Mouse (Mus musculus) CH12.LX (cell line): ENCODE data around the gene Olfr1417. TPM values are rescaled to one million over a fixed set of nuclear protein-coding genes. Genes with fewer than 3 reads are reported as not detected.

Experiments used
- DNase-seq: peaks from one replicate; pipeline ENCODE4 v3.0.0-alpha.2; 2013; ENCODE audit errors: extremely low read depth
- H3K27ac ChIP-seq: 2 replicates; pipeline ENCODE4 v1.5.1; 2012; ENCODE audit warnings: low read depth, mild to moderate bottlenecking, control low read depth, moderate library complexity; ENCODE audit not compliant: insufficient read depth
- H3K27me3 ChIP-seq: replicated peaks from 2 replicates; pipeline ENCODE3; 2012; ENCODE audit warnings: inconsistent platforms
- H3K36me3 ChIP-seq, 2 experiments: replicated peaks in 1 of 2; 2 replicates each; pipeline versions ENCODE3 to v1.6.1; 2012; ENCODE audit warnings: inconsistent platforms in 1 of 2, low read length in 1 of 2, mild to moderate bottlenecking in 1 of 2, mixed read lengths in 1 of 2, moderate library complexity in 1 of 2; ENCODE audit not compliant: control insufficient read depth in 1 of 2, insufficient read depth in 1 of 2
- H3K4me1 ChIP-seq, 2 experiments: 2 replicates each; pipeline ENCODE4 v1.6.1; 2012; ENCODE audit warnings: inconsistent platforms in 1 of 2, moderate library complexity in 1 of 2; ENCODE audit not compliant: insufficient read depth in 2 of 2, control insufficient read depth in 1 of 2
- H3K4me2 ChIP-seq: 2 replicates; pipeline ENCODE4 v1.6.1; 2012; ENCODE audit warnings: low read depth, mild to moderate bottlenecking, control low read depth; ENCODE audit not compliant: poor library complexity, insufficient read depth, severe bottlenecking
- H3K4me3 ChIP-seq, 3 experiments: fragments of 150-350 bp in 1 of 3; sonication (generic) in 1 of 3; replicated peaks in 1 of 3; 2 replicates each; pipeline versions ENCODE3 to v1.5.1; 2011 to 2012; ENCODE audit warnings: low read depth in 2 of 3, low read length in 2 of 3, mild to moderate bottlenecking in 2 of 3, moderate library complexity in 2 of 3, control low read depth in 1 of 3, improper control_type of control experiment in 1 of 3, inconsistent platforms in 1 of 3, mixed read lengths in 1 of 3; ENCODE audit not compliant: poor library complexity in 1 of 3
- H3K79me2 ChIP-seq: replicated peaks from 2 replicates; pipeline ENCODE4 v1.6.1; 2012; ENCODE audit warnings: mild to moderate bottlenecking, moderate library complexity; ENCODE audit not compliant: control insufficient read depth, poor library complexity, insufficient read depth, severe bottlenecking; ENCODE audit errors: extremely low read depth
- H3K9ac ChIP-seq: 2 replicates; pipeline ENCODE4 v1.6.1; 2012; ENCODE audit warnings: low read depth, mild to moderate bottlenecking, control low read depth, moderate library complexity; ENCODE audit not compliant: insufficient read depth
- H3K9me3 ChIP-seq: replicated peaks from 2 replicates; pipeline ENCODE3; 2012; ENCODE audit warnings: low read length, inconsistent platforms, mixed read lengths
- BHLHE40 ChIP-seq: IDR thresholded peaks from 2 replicates; pipeline ENCODE4 v1.6.1; 2011; ENCODE audit warnings: mild to moderate bottlenecking, low read depth, low read length, improper control_type of control experiment
- CTCF ChIP-seq, 2 experiments: IDR thresholded peaks in 1 of 2; conservative IDR thresholded peaks in 1 of 2; 2 replicates each; pipeline ENCODE4 v1.5.1; 2011 to 2012; ENCODE audit warnings: low read depth in 2 of 2, low read length in 2 of 2, improper control_type of control experiment in 1 of 2, inconsistent platforms in 1 of 2, mild to moderate bottlenecking in 1 of 2, moderate library complexity in 1 of 2
- E2F4 ChIP-seq: IDR thresholded peaks from 2 replicates; pipeline ENCODE4 v1.6.1; 2011; ENCODE audit warnings: low read depth, low read length, improper control_type of control experiment; ENCODE audit not compliant: insufficient replicate concordance
- ELF1 ChIP-seq: IDR thresholded peaks from 2 replicates; pipeline ENCODE4 v1.6.1; 2014; ENCODE audit warnings: low read depth, mild to moderate bottlenecking, inconsistent platforms, low read length, improper control_type of control experiment
- EP300 ChIP-seq: IDR thresholded peaks from 2 replicates; pipeline ENCODE4 v1.6.1; 2011; ENCODE audit warnings: low read length, improper control_type of control experiment
- ETS1 ChIP-seq: conservative IDR thresholded peaks from 2 replicates; pipeline ENCODE4 v1.6.1; 2012; ENCODE audit warnings: low read depth, mild to moderate bottlenecking, inconsistent platforms, low read length, improper control_type of control experiment, moderate library complexity
- GABPA ChIP-seq: IDR thresholded peaks from 2 replicates; pipeline ENCODE4 v1.6.1; 2012; ENCODE audit warnings: low read depth, low read length, improper control_type of control experiment, inconsistent platforms; ENCODE audit not compliant: insufficient replicate concordance
- KAT2A ChIP-seq: IDR thresholded peaks from 2 replicates; pipeline ENCODE4 v1.6.1; 2012; ENCODE audit warnings: low read length, improper control_type of control experiment, inconsistent platforms; ENCODE audit not compliant: insufficient replicate concordance
- MAX ChIP-seq: IDR thresholded peaks from 2 replicates; pipeline ENCODE4 v1.6.1; 2011; ENCODE audit warnings: low read length, improper control_type of control experiment
- MEF2A ChIP-seq: IDR thresholded peaks from 2 replicates; pipeline ENCODE4 v1.6.1; 2014; ENCODE audit warnings: low read depth, mild to moderate bottlenecking, inconsistent platforms, low read length, improper control_type of control experiment, borderline replicate concordance
- MYC ChIP-seq: IDR thresholded peaks from 2 replicates; pipeline ENCODE4 v1.6.1; 2011; ENCODE audit warnings: low read depth, mild to moderate bottlenecking, improper control_type of control experiment, low read length
- PAX5 ChIP-seq: IDR thresholded peaks from 2 replicates; pipeline ENCODE4 v1.6.1; 2012; ENCODE audit warnings: low read length, inconsistent platforms, mixed read lengths
- POLR2A ChIP-seq: IDR thresholded peaks from 2 replicates; pipeline ENCODE4 v1.6.1; 2011; ENCODE audit warnings: low read depth, mild to moderate bottlenecking, improper control_type of control experiment, low read length
- RAD21 ChIP-seq: IDR thresholded peaks from 2 replicates; pipeline ENCODE4 v1.6.1; 2011; ENCODE audit warnings: low read depth, mild to moderate bottlenecking, low read length, improper control_type of control experiment, moderate library complexity
- RCOR1 ChIP-seq: conservative IDR thresholded peaks from 2 replicates; pipeline ENCODE4 v1.6.1; 2012; ENCODE audit warnings: low read depth, mild to moderate bottlenecking, inconsistent platforms, low read length, improper control_type of control experiment
- SIN3A ChIP-seq: IDR thresholded peaks from 2 replicates; pipeline ENCODE4 v1.6.1; 2012; ENCODE audit warnings: low read length, improper control_type of control experiment, inconsistent platforms
- USF1 ChIP-seq: IDR thresholded peaks from 2 replicates; pipeline ENCODE4 v1.6.1; 2014; ENCODE audit warnings: low read depth, mild to moderate bottlenecking, inconsistent platforms, low read length, improper control_type of control experiment
- ZC3H11A ChIP-seq: IDR thresholded peaks from 2 replicates; pipeline ENCODE4 v1.6.1; 2012; ENCODE audit warnings: low read depth, mild to moderate bottlenecking, inconsistent platforms, low read length, improper control_type of control experiment
- ZKSCAN1 ChIP-seq: IDR thresholded peaks from 2 replicates; pipeline ENCODE4 v1.6.1; 2012; ENCODE audit warnings: low read depth, inconsistent platforms, low read length, improper control_type of control experiment, borderline replicate concordance
- ZMIZ1 ChIP-seq: IDR thresholded peaks from 2 replicates; pipeline ENCODE4 v1.6.1; 2012; ENCODE audit warnings: low read depth, mild to moderate bottlenecking, inconsistent platforms, low read length, improper control_type of control experiment
- ZNF384 ChIP-seq: IDR thresholded peaks from 2 replicates; pipeline ENCODE4 v1.6.1; 2012; ENCODE audit warnings: low read depth, low read length, improper control_type of control experiment, inconsistent platforms
- dilution Hi-C: fragments of 300-500 bp; cut with MboI; formaldehyde crosslinking; loops from 2 replicates; pipeline ENCODE4 v1.14.3; 2020; ENCODE audit warnings: low sequenced_read_pairs; ENCODE audit not compliant: extremely low pct_unique_long_range_greater_than_20kb, extremely low pct_ligation_motif_present
- in situ Hi-C: fragments of 300-500 bp; cut with MboI; formaldehyde crosslinking; loops from 3 replicates; pipeline ENCODE4 v1.14.3; 2019; ENCODE audit warnings: low sequenced_read_pairs, low pct_ligation_motif_present, low pct_unique_long_range_greater_than_20kb, mixed read lengths
- polyA plus RNA-seq: library from polyadenylated mRNA; unstranded; fragments of >175 nt; gene quantifications from 2 replicates; pipeline ENCODE4 v1.2.1, GENCODE M21; 2012; ENCODE audit warnings: low read depth; ENCODE audit not compliant: insufficient read length
- total RNA-seq, 2 experiments: library from RNA; depleted of rRNA; stranded (reverse); fragments of 300-350 nt in 1 of 2; fragments of >200 nt in 1 of 2; gene quantifications; 2 replicates each; pipeline ENCODE4 v1.2.3; 2012 to 2014

The Olfr1417 gene
- total and polyA plus RNA-seq, 3 experiments = not detected

DNA sequence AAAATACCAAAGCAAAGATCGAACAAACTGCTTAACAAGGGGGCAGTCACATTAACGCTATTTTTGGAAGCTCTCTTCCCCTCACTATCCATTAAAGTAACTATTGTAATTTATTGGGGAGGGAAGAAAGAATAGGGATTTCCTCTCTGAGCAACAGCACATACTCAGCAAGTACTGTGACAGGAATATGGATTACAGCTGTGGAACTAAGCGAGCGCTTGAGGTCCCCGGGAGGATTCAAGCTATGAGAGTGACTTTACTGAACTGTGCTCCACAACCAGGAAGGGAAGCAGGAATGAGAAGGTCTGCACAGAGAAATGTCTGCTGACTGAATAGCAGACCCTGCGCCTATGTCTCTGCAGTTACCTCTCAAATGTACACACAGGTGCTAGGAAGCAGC, 50.1 kb downstream of the Olfr1417 start:
- no peak for TF ChIP-seq ZMIZ1
- no peak for TF ChIP-seq SIN3A
- TF ChIP-seq CTCF (conservative IDR thresholded peaks at IDR 0.05 in 1 of 2, IDR thresholded peaks at IDR 0.05 in 1 of 2; ENCODE audit: low read depth in 2 of 2, low read length in 2 of 2) = no peak
- no peak for TF ChIP-seq BHLHE40
- no peak for TF ChIP-seq ZKSCAN1
- TF ChIP-seq ZNF384 = no peak
- TF ChIP-seq GABPA = no peak
- TF ChIP-seq ETS1 = no peak
- TF ChIP-seq RCOR1 = no peak
- TF ChIP-seq KAT2A = no peak
- no peak for TF ChIP-seq MAX
- no peak for TF ChIP-seq EP300
- TF ChIP-seq ZC3H11A = no peak
- no peak for TF ChIP-seq MEF2A
- TF ChIP-seq E2F4 = no peak
- no peak for TF ChIP-seq RAD21
- no peak for TF ChIP-seq ELF1
- dilution Hi-C loops (no loop called here), in situ Hi-C loops (no loop called here)
- H3K4me2 ChIP-seq = no peak overlapping the region
- no peak overlapping the region for H3K27ac ChIP-seq
- peaks cover 0 to 4% of the 10 kb centered on the region in 2 experiments; a peak in 1 of 4 replicates for H3K4me1 ChIP-seq
- DNase-seq = no peak
- H3K27me3 ChIP-seq = no peaks in the 10 kb centered on the region
- no peak overlapping the region for H3K9ac ChIP-seq
- no peaks in the 10 kb centered on the region for H3K79me2 ChIP-seq
- H3K9me3 ChIP-seq = no peaks in the 10 kb centered on the region
- H3K36me3 ChIP-seq = no peaks in the 10 kb centered on the region
- no peak overlapping the region for H3K4me3 ChIP-seq

- no peaks in the 10 kb centered on the region for H3K36me3 ChIP-seq
- H3K79me2 ChIP-seq = no peaks in the 10 kb centered on the region
- in situ Hi-C loops (no loop called here), dilution Hi-C loops (no loop called here)
- H3K4me2 ChIP-seq = no peak overlapping the region
- no peak for DNase-seq
- no peak overlapping the region for H3K9ac ChIP-seq
- H3K4me1 ChIP-seq = peaks cover 0 to 4% of the 10 kb centered on the region in 2 experiments; a peak in 1 of 4 replicates
- no peak for TF ChIP-seq ZNF384
- no peak for TF ChIP-seq MYC
- TF ChIP-seq USF1 = no peak
- no peak for TF ChIP-seq ELF1
- TF ChIP-seq PAX5 = no peak
- TF ChIP-seq POLR2A = no peak
- H3K9me3 ChIP-seq = no peaks in the 10 kb centered on the region
- H3K27me3 ChIP-seq = no peaks in the 10 kb centered on the region
- no peak overlapping the region for H3K4me3 ChIP-seq
- H3K27ac ChIP-seq = no peak overlapping the region
Observed at GRCm38 (mm10) chr19:11787826-11788225, 51.2 kb downstream of the Olfr1417 start.
